Mouse (Mus musculus) myocyte (in vitro differentiated cells): ENCODE data around the gene Npepps.

Experiments used
- E2F4 ChIP-seq: IDR thresholded peaks from one replicate; pipeline ENCODE4 v1.6.1; 2011; ENCODE audit warnings: mild to moderate bottlenecking, control low read depth, moderate library complexity; ENCODE audit not compliant: insufficient read depth
- MAX ChIP-seq: IDR thresholded peaks from one replicate; pipeline ENCODE4 v1.6.1; 2011; ENCODE audit warnings: low read depth, mild to moderate bottlenecking, control low read depth
- USF1 ChIP-seq: IDR thresholded peaks from one replicate; pipeline ENCODE4 v1.6.1; 2011; ENCODE audit warnings: low read depth, mild to moderate bottlenecking, control low read depth, moderate library complexity

DNA sequence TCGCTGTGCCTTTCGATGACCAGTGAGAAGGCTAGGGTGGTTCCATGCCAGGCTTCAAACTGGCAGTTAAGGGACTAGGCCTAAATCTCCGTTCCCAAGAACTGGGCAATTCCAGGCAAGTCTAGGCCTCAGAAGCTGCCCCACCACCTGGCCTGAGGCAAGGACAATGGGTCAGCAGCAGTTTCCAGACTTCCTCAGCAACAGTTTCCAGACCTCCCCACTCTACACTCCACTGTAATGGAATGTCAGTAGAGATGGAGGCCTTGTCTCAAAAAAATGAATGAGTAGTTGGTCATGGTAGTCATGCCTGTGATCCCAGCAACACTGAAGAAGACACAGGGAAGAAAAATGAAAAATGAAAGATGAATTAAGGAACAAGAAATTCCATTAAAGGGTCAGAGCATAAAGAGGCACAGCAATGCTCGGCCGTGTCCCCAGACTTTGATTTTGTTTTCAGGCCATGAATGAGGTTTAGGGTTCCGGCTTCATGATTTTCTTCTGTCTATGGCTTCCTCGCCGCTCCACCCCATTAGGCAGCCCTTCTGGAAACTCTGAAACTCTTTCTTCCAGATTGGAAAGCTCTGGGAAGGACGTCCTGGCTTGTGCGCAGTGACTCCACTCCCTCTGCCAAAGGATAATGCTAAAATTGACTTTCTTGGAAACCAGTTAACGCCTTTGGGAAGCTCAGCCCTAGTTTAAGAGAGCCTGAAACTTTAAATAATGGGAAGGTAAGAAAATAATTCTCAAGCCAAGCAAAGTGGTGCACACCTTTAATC lies 27.0 kb upstream of the Npepps start:
- no peak for TF ChIP-seq USF1
- TF ChIP-seq E2F4 = no peak
- TF ChIP-seq MAX = no peak
